Mouse (Mus musculus) right cerebral cortex, postnatal 25 days (tissue): ENCODE results near the gene Adam22.

ENCODE experiments used
- DNase-seq: peaks from one replicate; pipeline ENCODE4 v3.0.0; 2022

The Adam22 gene

DNA sequence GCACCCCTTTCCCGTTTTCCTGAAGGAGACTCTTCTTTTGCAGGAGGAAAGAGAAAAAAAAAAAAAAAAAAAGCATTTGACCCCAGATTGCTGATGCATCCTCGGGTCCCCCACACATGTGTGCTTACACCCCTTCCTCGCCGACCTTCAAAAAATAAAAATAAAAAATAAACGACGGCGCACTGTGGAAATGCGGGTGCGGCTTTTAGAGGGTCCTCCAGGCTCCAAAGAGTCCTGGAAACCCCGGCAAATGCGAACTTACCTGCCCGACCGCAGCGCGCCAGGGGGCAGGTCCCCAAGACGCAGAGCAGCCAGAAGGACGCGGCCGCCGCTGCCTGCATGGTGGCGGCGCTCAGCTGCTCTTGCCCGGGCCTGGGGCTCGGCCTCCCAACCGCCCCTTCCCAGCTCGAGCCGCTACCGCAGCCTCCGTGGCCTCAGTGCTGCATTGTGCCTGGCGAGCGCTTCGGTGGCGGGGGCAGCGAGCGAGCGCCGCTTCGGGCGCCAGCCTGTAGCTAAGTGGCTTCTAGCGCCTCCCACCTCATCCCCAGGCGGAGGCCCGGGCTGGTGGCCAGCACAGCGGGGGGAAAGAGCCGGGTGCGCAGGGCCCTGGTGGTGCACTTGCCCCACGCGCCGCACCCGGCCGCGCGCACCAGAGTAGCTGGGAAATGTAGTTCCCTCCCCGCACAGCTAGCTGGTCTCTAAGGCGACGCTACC, at the start of gene Adam22:
Gene Adam22, minus strand, starts transcription at position 547 of the 714 bp plus-strand sequence.
- peak; percentile 95 for DNase-seq

- DNase-seq, result no peak
Observed at GRCm38 (mm10) chr5:8417443-8417842, 49.5 kb upstream of the Adam22 start.

DNA sequence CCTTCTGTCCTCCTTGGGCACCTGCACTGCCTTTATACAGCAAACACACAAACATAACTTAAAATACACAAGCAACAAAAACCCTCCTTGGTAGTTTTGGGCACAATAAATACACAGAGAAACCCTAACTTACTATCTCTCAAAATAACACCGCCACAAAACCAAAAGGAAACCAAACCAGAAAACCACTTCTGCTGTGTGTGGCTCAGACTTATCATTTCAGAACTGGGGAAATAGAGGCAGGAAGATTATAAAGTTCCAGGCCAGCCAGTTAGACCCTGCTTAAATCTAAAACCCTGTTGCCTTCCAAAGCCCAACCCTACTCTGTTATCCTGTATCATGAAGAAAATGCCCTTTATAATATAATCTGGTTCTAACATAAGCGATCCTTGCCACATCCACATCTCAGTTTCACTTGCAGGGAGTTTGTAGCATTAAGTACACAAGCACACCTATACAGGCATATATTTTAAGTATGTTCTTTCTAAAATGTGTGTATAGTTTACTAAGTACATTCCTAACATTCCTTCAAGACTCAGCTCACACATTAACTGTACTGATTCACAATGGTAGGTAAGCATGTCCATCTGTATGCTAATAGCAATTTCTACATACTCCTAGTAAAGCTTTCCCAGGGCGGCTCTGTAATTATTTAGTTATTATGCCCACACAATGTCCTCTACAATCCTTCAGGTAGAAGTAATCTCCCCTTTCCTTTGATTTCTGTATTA, 48.9 kb upstream of the Adam22 start:
- DNase-seq, result no peak

DNA sequence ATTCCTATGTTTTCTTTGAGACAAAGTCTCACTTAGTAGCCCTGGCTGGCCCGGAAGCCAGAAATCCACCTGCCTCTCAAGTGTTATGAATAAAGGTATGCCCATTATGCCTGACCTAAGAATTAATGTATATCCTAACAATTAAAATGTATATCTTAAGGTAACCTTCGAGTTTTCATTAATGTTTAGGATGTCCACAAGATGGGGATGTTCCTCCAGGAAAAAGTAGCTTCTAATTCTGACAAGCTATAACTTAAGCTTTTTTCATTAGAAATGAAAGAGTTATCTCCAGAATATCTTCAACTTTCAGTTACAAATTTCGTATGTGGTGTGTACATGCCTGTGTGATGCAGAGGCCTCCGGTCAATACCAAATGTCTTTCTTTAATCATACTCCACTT, 40.8 kb upstream of the Adam22 start:
- DNase-seq, result no peak

DNA sequence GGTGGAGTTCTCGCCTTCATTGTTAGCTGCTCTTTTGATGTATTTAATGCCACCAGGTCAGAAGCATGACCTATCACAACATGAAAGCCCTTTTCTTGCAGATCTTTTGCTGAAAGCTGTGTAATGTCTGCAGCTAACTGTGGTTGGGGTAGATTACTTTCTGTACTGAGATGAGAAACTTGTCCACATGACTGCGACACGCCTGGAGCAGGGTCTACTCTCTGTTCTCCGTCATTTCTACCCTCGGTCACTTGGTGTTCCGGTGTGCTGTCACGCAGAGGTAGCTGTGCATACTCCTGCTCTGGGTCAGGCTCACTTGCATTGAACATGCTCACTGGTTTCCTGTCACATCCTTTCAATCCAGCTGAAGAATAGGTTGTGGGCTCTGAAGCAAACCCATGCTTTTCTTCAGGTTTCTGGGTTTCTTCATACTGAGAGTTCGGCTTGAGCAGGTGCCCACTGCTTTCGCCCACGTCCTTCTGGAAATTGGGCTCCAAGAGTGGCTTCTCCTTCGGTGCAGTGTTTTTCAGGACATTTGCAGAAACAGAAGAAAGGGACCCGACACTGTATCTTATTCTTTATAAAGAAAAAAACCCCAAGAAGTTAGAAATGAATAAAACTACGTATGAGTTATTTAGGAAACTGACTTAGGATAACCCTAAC, 29.8 kb upstream of the Adam22 start:
- DNase-seq, result peak; percentile 9

GRCm38 (mm10) chr5:8393891-8394583, 26.1 kb upstream of the Adam22 start:
- DNase-seq, result no peak

DNA sequence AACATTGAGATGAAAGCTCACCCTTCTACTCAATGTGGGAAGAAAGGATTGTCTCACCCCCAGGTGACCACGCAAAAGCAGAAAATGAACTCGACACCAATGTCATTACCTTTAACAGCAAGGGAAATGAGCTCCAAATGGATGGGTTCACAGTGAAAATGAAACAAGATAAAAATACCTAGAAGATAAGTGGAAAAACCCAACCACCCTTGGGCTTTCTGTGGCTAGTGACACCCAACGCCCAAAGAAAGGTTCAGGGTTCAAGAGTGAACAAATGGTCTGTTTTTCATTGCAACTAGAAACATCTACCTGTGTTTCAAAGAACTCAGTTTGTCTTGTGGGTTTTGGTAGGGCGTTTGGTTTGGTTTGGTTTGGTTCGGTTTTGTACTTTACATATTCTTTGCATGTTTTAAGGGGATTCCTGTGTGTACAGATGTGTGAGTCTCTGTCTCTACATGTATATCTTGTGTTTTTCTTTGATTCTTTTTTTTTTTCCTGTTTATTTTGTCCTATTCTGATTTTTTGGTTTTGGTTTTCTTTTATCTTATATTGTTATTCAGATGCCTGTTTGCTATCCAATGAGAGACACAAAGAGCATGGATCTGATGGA, 6.4 kb upstream of the Adam22 start:
- DNase-seq, result no peak

DNA sequence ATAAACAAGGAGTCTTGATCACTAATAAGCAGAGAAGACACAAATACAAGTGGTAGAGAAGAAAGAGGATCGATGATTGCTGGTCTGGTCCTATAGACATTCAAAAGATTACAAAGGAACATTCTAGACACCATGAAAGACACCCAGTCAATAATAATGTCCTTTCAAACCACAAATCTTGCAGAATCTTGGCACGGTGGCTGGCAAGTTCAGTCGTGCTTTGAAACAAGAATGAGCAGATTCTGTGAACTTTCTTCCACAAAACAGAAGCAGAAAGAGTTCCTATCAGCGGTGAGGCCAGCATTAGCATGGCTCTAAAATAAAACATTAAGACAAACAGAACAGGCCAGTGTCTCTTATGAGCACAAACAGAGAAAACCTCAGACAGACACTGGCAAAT, 5.5 kb upstream of the Adam22 start:
- DNase-seq, result no peak

GRCm38 (mm10) chr5:8368781-8369180, 821 bp upstream of the Adam22 start:
- no peak for DNase-seq

DNA sequence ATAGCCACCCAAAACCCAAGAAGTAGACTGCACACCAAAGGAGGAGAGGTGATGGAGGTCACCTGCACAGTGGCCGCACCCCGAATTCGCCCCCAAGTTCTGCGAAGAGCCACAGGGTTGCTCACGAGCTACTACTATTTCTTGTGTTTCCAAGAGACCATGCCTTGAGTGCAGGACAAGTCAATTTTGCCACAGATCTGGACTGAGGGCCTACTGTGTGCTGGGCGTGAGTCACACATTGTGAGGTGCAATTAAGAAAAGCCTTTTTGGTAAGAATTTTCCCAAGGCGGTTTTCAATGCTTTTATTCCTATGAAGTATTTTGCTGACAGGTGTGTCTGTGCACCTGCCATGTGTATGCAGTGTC, 350 bp upstream of the Adam22 start:
- no peak for DNase-seq

GRCm38 (mm10) chr5:8366771-8367613, 968 bp downstream of the Adam22 start:
- DNase-seq, result peak; percentile 56

DNA sequence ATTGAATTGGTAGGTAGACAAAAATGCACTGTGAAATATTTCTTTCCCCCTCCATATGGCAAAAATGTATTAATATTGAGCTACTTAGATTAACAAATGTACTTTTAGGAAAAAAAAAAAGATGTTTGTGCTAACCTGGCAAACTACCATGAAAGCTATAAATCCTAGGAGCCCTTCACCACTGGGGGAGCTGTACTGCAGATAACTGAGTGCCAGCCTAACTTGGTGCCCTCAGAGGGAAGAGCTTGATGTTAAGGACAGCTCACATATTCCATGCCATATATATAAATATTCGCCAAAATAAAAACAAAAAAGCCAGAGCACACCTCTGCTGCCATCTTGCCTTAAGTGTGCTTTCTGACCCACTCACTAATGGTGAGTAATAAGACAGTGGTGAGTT, 5.6 kb downstream of the Adam22 start:
- no peak for DNase-seq

- DNase-seq, result no peak
Observed at GRCm38 (mm10) chr5:8357677-8358076, 10.3 kb downstream of the Adam22 start.

DNA sequence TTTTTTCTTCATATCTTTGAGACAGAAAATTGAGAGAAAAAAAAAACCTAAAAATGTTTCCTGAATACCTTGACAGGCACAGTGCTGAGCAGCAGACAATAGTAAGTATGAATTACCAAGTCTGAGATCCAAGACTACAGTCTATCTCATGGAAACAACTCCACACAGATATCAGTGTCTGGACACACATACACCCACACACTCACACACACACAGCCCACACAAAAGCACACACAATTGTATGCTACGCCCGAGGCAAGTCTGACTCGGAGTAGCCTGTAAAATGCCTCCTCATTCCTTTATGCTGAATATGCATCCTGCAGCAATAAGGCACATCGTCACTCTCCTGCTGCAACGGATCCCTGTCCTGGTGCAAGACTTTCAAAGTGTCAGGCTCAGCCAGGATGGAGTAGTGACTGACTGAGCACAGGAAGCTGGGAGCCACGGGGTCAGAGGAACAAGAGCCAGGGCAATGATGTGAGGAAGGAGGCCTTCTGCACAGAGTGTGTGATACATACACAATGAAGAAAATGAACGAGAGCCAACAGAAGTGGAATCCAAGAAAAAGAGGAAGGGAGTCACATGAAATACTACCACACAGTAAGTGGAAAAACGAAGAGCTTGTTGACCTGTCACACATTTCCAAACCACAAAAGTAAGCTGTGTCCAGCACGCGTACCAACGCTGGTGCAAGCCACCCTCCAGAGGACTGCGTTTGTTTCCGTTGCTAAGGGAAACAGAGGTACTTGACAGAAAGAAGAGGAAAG, 10.9 kb downstream of the Adam22 start:
- DNase-seq, result no peak

GRCm38 (mm10) chr5:8356326-8356725, 11.6 kb downstream of the Adam22 start:
- DNase-seq, result no peak

DNA sequence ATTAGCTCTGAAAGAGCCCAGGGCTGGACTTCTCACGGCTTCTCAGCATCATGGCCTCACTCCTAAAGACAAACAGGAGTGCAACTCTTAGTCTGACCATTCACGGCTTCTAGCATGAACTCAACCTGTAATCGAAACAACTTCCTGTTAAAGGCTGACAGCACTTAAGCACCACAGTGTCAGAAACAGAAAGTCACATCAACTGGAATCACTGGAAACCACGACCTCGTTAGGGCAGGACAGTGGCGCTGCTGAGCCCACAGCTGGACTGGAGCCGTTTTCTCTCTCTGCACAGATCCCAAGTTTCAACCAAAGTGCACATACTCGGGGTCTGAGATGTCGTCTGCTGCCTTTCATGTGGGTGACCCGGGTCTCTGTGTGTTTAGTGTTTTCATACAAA, 18.4 kb downstream of the Adam22 start:
- no peak for DNase-seq

DNA sequence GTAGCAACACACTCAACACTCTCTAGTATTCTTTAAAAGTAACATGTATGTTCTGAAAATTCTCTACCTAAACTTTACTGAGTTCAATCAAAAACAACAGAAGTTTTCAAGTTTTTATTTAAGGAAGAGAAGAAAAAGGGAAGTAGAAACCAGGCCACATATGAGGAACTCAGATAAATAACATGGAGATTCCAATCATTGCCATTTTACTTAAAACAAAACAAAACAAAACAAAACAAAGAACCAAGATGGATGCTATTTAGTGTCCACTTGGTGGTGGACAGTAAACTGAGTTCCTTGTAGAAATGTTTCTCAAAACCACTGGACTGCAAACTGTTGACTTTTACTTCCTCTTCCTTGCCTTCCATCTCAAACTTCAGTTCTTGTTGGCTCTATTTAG, 21.6 kb downstream of the Adam22 start:
- DNase-seq, result no peak

GRCm38 (mm10) chr5:8343296-8343695, 24.7 kb downstream of the Adam22 start:
- no peak for DNase-seq

- DNase-seq, result no peak
Observed at GRCm38 (mm10) chr5:8341676-8342075, 26.3 kb downstream of the Adam22 start.

DNA sequence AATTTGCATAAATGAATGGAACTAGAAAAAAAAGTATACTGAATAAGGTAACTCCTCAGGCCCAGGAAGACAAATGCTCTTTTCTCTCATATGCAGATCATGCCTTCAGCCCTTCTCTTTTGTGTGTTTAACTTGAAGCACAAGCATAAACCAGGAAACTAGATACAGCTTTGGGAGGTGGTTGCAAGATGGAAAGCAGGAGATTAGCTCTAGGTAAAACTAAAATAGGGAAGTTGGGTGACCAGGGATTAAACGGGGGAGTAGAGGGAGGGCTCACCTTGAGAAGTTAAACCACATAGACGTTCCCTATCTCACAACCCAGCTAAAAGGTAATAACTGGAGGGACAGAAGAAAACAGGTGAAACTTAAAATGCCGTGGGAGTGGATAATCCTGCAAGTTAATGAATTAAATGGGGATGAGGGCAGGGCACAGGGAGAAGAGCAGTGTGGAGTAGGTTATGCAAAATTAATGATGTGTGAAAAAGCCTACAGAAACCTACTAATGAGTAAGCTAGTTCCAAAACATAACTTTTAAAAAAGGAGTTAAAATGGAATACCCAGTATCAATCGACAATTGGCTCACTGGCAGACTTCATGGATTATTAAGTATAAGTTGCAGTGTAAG, 40.2 kb downstream of the Adam22 start:
- DNase-seq, result no peak

GRCm38 (mm10) chr5:8326671-8327070, 41.3 kb downstream of the Adam22 start:
- DNase-seq, result no peak
